Mouse (Mus musculus): Measurements from ENCODE around the gene Atp1b1.

DNA sequence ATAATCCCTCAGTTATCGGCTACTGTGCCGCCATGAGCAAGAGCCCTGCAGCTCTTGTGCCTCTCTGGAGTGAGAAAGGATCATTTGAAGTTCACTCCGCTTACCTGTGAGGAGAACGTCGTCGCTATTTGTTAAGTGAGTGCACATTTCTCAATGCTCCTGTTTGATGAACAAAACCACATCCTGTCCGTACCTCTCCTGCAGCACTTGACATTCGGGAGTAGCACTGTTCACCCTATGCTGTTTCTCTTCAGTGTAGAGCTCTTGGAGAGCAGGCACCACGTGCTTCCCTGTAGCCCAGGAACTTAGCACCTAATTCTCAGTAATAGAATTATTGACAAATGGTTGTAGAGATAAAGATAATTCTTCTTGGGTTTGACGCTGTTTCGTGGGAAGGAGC lies 44.5 kb downstream of the Atp1b1 start:
- TF ChIP-seq POLR2AphosphoS2 (IDR thresholded peaks at IDR 0.05; ENCODE audit: low read length), result no peak
- no peak for TF ChIP-seq SIN3A (IDR thresholded peaks at IDR 0.05; ENCODE audit: low read length)
- no peak for TF ChIP-seq POLR2A (IDR thresholded peaks at IDR 0.05; ENCODE audit: control insufficient read depth in 1 of 2, insufficient read depth in 1 of 2, low read depth in 1 of 2, low read length in 2 of 2, poor library complexity in 1 of 2)
- no peak for TF ChIP-seq UBTF (IDR thresholded peaks at IDR 0.05; ENCODE audit: borderline replicate concordance, insufficient read depth, low read depth, low read length)
- TF ChIP-seq ETS1 (IDR thresholded peaks at IDR 0.05; ENCODE audit: low read depth, low read length), result no peak
- TF ChIP-seq USF1 (IDR thresholded peaks at IDR 0.05; ENCODE audit: low read depth, low read length), result no peak

Data from MEL (cell line).